Mouse (Mus musculus): ENCODE measurements at regions not wholly inside any gene's neighbourhood (a gene's known extent, or its start where the extent isn't known, plus 50 kb on each side); places are given as distances from the start of the nearest gene placed in this dataset.

- Histone ChIP-seq H3K27me3 (ENCODE audit: control insufficient read depth, insufficient read depth, low read length) (no peaks in the 10 kb centered on the region), H3K79me2 (ENCODE audit: control insufficient read depth, insufficient read depth, low read length) (no peaks in the 10 kb centered on the region), H3K4me3 (ENCODE audit: insufficient read depth, low read depth, low read length) (no peak overlapping the region), H3K36me3 (ENCODE audit: control insufficient read depth, insufficient read depth, low read length) (no peaks in the 10 kb centered on the region), H3K4me1 (ENCODE audit: control insufficient read depth, insufficient read depth, low read length) (no peaks in the 10 kb centered on the region), H3K9ac (ENCODE audit: low read depth, low read length) (no peak overlapping the region), H3K27ac (replicated peaks; ENCODE audit: insufficient read depth, low read depth, low read length) (no peak overlapping the region)
- DNase-seq (ENCODE audit: extremely low read depth, low read depth, low spot score) = no peak
- 80% methylated on average over 5 of the region's 5 CpGs for WGBS
- TF ChIP-seq CTCF (IDR thresholded peaks at IDR 0.05; ENCODE audit: low read depth, low read length) (no peak), POLR2A (IDR thresholded peaks at IDR 0.05; ENCODE audit: extremely low read depth, insufficient read depth, low read length) (no peak)
Observed at GRCm38 (mm10) chr1:155041592-155041991, 57.8 kb downstream of the Ier5 start.

- H3K27ac ChIP-seq (replicated peaks; ENCODE audit: insufficient read depth, low read depth, low read length) = no peak overlapping the region
- no peaks in the 10 kb centered on the region for H3K79me2 ChIP-seq (ENCODE audit: control insufficient read depth, insufficient read depth, low read length)
- H3K4me1 ChIP-seq (ENCODE audit: control insufficient read depth, insufficient read depth, low read length) = no peaks in the 10 kb centered on the region
- no peaks in the 10 kb centered on the region for H3K27me3 ChIP-seq (ENCODE audit: control insufficient read depth, insufficient read depth, low read length)
- no peak overlapping the region for H3K4me3 ChIP-seq (ENCODE audit: insufficient read depth, low read depth, low read length)
- H3K9ac ChIP-seq (ENCODE audit: low read depth, low read length) = no peak overlapping the region
- DNase-seq (ENCODE audit: extremely low read depth, low read depth, low spot score) = no peak
- no peaks in the 10 kb centered on the region for H3K36me3 ChIP-seq (ENCODE audit: control insufficient read depth, insufficient read depth, low read length)
- WGBS = 82% methylated on average over 1 of the region's 1 CpGs
- TF ChIP-seq POLR2A (IDR thresholded peaks at IDR 0.05; ENCODE audit: extremely low read depth, insufficient read depth, low read length) (no peak), CTCF (IDR thresholded peaks at IDR 0.05; ENCODE audit: low read depth, low read length) (no peak)
Observed at GRCm38 (mm10) chr1:155040939-155041371, 58.5 kb downstream of the Ier5 start.

DNA sequence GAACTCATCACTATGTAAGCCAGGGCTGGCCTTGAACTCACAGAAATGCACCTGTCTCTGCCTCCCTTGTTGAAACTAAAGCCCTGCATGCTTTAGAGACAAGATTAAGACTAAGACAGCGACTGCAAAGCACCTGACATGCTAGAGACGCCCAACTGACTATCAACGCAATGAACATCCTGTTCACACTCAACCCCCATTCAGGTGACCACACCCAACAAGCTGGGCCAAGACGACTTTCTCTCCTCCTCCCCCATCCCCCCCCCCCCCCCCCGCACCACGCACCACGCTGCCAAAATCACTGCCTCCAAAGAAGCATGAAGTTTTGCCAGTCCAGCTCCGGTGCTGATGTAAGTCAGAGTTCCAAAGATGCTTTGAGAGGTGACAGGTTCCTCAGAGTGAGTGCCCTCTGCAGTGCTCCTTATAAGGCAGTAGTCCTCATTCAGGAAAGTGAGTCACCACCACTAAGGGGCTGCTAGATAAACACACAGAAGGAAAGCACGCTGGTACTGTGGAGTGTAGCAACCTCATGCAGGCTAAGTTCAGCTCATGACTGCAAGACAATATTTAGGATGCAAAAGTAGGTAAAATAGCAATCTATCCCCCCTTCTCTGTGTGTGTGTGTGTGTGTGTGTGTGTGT lies 59.2 kb downstream of the Ier5 start:
- Histone ChIP-seq H3K4me3 (ENCODE audit: insufficient read depth, low read depth, low read length) (no peak overlapping the region), H3K4me1 (ENCODE audit: control insufficient read depth, insufficient read depth, low read length) (no peaks in the 10 kb centered on the region), H3K79me2 (ENCODE audit: control insufficient read depth, insufficient read depth, low read length) (no peaks in the 10 kb centered on the region), H3K36me3 (ENCODE audit: control insufficient read depth, insufficient read depth, low read length) (no peaks in the 10 kb centered on the region), H3K27me3 (ENCODE audit: control insufficient read depth, insufficient read depth, low read length) (no peaks in the 10 kb centered on the region), H3K9ac (ENCODE audit: low read depth, low read length) (no peak overlapping the region), H3K27ac (replicated peaks; ENCODE audit: insufficient read depth, low read depth, low read length) (no peak overlapping the region)
- WGBS = 59% methylated on average over 8 of the region's 9 CpGs
- no peak for DNase-seq (ENCODE audit: extremely low read depth, low read depth, low spot score)
- TF ChIP-seq POLR2A (IDR thresholded peaks at IDR 0.05; ENCODE audit: extremely low read depth, insufficient read depth, low read length) (no peak), CTCF (IDR thresholded peaks at IDR 0.05; ENCODE audit: low read depth, low read length) (no peak)

GRCm38 (mm10) chr1:155038631-155039625 lies 60.5 kb downstream of the Ier5 start:
- H3K9ac ChIP-seq (ENCODE audit: low read depth, low read length) = no peak overlapping the region
- no peaks in the 10 kb centered on the region for H3K27me3 ChIP-seq (ENCODE audit: control insufficient read depth, insufficient read depth, low read length)
- no peak overlapping the region for H3K4me3 ChIP-seq (ENCODE audit: insufficient read depth, low read depth, low read length)
- 54% methylated on average over 11 of the region's 11 CpGs for WGBS
- DNase-seq (ENCODE audit: extremely low read depth, low read depth, low spot score) = no peak
- no peak overlapping the region for H3K27ac ChIP-seq (replicated peaks; ENCODE audit: insufficient read depth, low read depth, low read length)
- H3K4me1 ChIP-seq (ENCODE audit: control insufficient read depth, insufficient read depth, low read length) = no peaks in the 10 kb centered on the region
- no peak for TF ChIP-seq POLR2A (IDR thresholded peaks at IDR 0.05; ENCODE audit: extremely low read depth, insufficient read depth, low read length)
- no peak for TF ChIP-seq CTCF (IDR thresholded peaks at IDR 0.05; ENCODE audit: low read depth, low read length)
- no peaks in the 10 kb centered on the region for H3K36me3 ChIP-seq (ENCODE audit: control insufficient read depth, insufficient read depth, low read length)
- H3K79me2 ChIP-seq (ENCODE audit: control insufficient read depth, insufficient read depth, low read length) = no peaks in the 10 kb centered on the region

- no peaks in the 10 kb centered on the region for H3K27me3 ChIP-seq (ENCODE audit: control insufficient read depth, insufficient read depth, low read length)
- no peaks in the 10 kb centered on the region for H3K36me3 ChIP-seq (ENCODE audit: control insufficient read depth, insufficient read depth, low read length)
- H3K4me1 ChIP-seq (ENCODE audit: control insufficient read depth, insufficient read depth, low read length) = no peaks in the 10 kb centered on the region
- H3K4me3 ChIP-seq (ENCODE audit: insufficient read depth, low read depth, low read length) = no peak overlapping the region
- no peaks in the 10 kb centered on the region for H3K79me2 ChIP-seq (ENCODE audit: control insufficient read depth, insufficient read depth, low read length)
- 87% methylated on average over 3 of the region's 3 CpGs for WGBS
- H3K27ac ChIP-seq (replicated peaks; ENCODE audit: insufficient read depth, low read depth, low read length) = no peak overlapping the region
- TF ChIP-seq CTCF (IDR thresholded peaks at IDR 0.05; ENCODE audit: low read depth, low read length) (no peak), POLR2A (IDR thresholded peaks at IDR 0.05; ENCODE audit: extremely low read depth, insufficient read depth, low read length) (no peak)
- no peak overlapping the region for H3K9ac ChIP-seq (ENCODE audit: low read depth, low read length)
- no peak for DNase-seq (ENCODE audit: extremely low read depth, low read depth, low spot score)
Observed at GRCm38 (mm10) chr1:155037479-155037878, 62.0 kb downstream of the Ier5 start.

Data from liver, adult 2 months (tissue).